Mouse (Mus musculus): ENCODE measurements at regions not wholly inside any gene's neighbourhood (a gene's known extent, or its start where the extent isn't known, plus 50 kb on each side); places are given as distances from the start of the nearest gene placed in this dataset.
"Not testable (repeated sequence)": the region's sequence is repeated elsewhere in the genome, so short reads cannot be mapped to it uniquely, and the experiment has no call there.

GRCm38 (mm10) chr9:72166084-72166483, 54.4 kb upstream of the Tcf12 start:
- intact Hi-C loops (cut with DNase I), result no loop called here
- DNase-seq (ENCODE audit: low spot score in 2 of 2), result no peak

- intact Hi-C loops (cut with DNase I), result no loop called here
Measured at GRCm38 (mm10) chr9:72166611-72167010, 54.9 kb upstream of the Tcf12 start.

GRCm38 (mm10) chr9:72169231-72169630, 57.6 kb upstream of the Tcf12 start:
- intact Hi-C loops (cut with DNase I), result no loop called here
- DNase-seq (ENCODE audit: low spot score in 2 of 2), result no peak

More at GRCm38 (mm10) chr9:72166611-72167010, 54.9 kb upstream of the Tcf12 start:
- DNase-seq (ENCODE audit: low spot score in 2 of 2), result no peak

GRCm38 (mm10) chr9:72169728-72170188, 58.1 kb upstream of the Tcf12 start:
- intact Hi-C loops (cut with DNase I), result no loop called here
- DNase-seq (ENCODE audit: low spot score in 2 of 2), result no peak

- DNase-seq (ENCODE audit: low spot score in 2 of 2), result no peak
- intact Hi-C loops (cut with DNase I), result no loop called here
Measured at GRCm38 (mm10) chr9:72170235-72170634, 58.6 kb upstream of the Tcf12 start.

GRCm38 (mm10) chr9:72172331-72172730, 60.7 kb upstream of the Tcf12 start:
- intact Hi-C loops (cut with DNase I), result no loop called here
- DNase-seq (ENCODE audit: low spot score in 2 of 2), result no peak

- intact Hi-C loops (cut with DNase I), result no loop called here
- no peak for DNase-seq (ENCODE audit: low spot score in 2 of 2)
Measured at GRCm38 (mm10) chr9:72180972-72181371, 69.3 kb upstream of the Tcf12 start.

GRCm38 (mm10) chr9:72183336-72183735, 71.7 kb upstream of the Tcf12 start:
- intact Hi-C loops (cut with DNase I), result no loop called here
- no peak for DNase-seq (ENCODE audit: low spot score in 2 of 2)

GRCm38 (mm10) chr9:72183925-72184324, 72.3 kb upstream of the Tcf12 start:
- no peak for DNase-seq (ENCODE audit: low spot score in 2 of 2)
- intact Hi-C loops (cut with DNase I), result no loop called here

GRCm38 (mm10) chr9:72189867-72190266, 78.2 kb upstream of the Tcf12 start:
- DNase-seq (ENCODE audit: low spot score in 2 of 2), result no peak
- intact Hi-C loops (cut with DNase I), result loop anchor here (5.0 kb wide), 3 partner anchors 58 to 358 kb away; partner anchors contain the start of gene Tcf12

GRCm38 (mm10) chr9:72190631-72191030, 79.0 kb upstream of the Tcf12 start:
- intact Hi-C loops (cut with DNase I), result loop anchor here (5.0 kb wide), 2 partner anchors 78 to 358 kb away; partner anchors contain the start of gene Tcf12

GRCm38 (mm10) chr9:72191091-72191490, 79.4 kb upstream of the Tcf12 start:
- intact Hi-C loops (cut with DNase I), result loop anchor here (5.0 kb wide), 2 partner anchors 79 to 359 kb away; partner anchors contain the start of gene Tcf12
- DNase-seq (ENCODE audit: low spot score in 2 of 2), result no peak

More at GRCm38 (mm10) chr9:72190631-72191030, 79.0 kb upstream of the Tcf12 start:
- no peak for DNase-seq (ENCODE audit: low spot score in 2 of 2)

- intact Hi-C loops (cut with DNase I), result loop anchor here (5.0 kb wide), 2 partner anchors 80 to 360 kb away; partner anchors contain the start of gene Tcf12
- DNase-seq (ENCODE audit: low spot score in 2 of 2), result peak; percentile 43 to 49
Measured at GRCm38 (mm10) chr9:72192051-72192952, 80.6 kb upstream of the Tcf12 start.

GRCm38 (mm10) chr9:72192953-72193337, 81.3 kb upstream of the Tcf12 start:
- not testable (repeated sequence) for DNase-seq (ENCODE audit: low spot score in 2 of 2)
- intact Hi-C loops (cut with DNase I), result loop anchor here (5.0 kb wide), 2 partner anchors 81 to 361 kb away; partner anchors contain the start of gene Tcf12

GRCm38 (mm10) chr9:72195348-72195747, 79.3 kb upstream of the Zfp280d start:
- intact Hi-C loops (cut with DNase I), result loop anchor here (5.0 kb wide), 1 partner anchor 77 kb away; the partner anchor contains the start of gene Zfp280d
- DNase-seq (ENCODE audit: low spot score in 2 of 2), result no peak

- DNase-seq (ENCODE audit: low spot score in 2 of 2), result peak; percentile 39 to 47
- intact Hi-C loops (cut with DNase I), result loop anchor here (5.0 kb wide), 1 partner anchor 76 kb away; the partner anchor contains the start of gene Zfp280d
Measured at GRCm38 (mm10) chr9:72196626-72197330, 77.9 kb upstream of the Zfp280d start.

- peak; percentile 42 to 48 for DNase-seq (ENCODE audit: low spot score in 2 of 2)
- intact Hi-C loops (cut with DNase I), result loop anchor here (5.0 kb wide), 1 partner anchor 75 kb away; the partner anchor contains the start of gene Zfp280d
Measured at GRCm38 (mm10) chr9:72197331-72197732, 77.3 kb upstream of the Zfp280d start.

GRCm38 (mm10) chr9:72198976-72199375, 75.7 kb upstream of the Zfp280d start:
- intact Hi-C loops (cut with DNase I), result loop anchor here (5.0 kb wide), 1 partner anchor 73 kb away; the partner anchor contains the start of gene Zfp280d

GRCm38 (mm10) chr9:72204357-72204905, 70.2 kb upstream of the Zfp280d start:
- DNase-seq (ENCODE audit: low spot score in 2 of 2), result no peak
- intact Hi-C loops (cut with DNase I), result no loop called here

More at GRCm38 (mm10) chr9:72198976-72199375, 75.7 kb upstream of the Zfp280d start:
- no peak for DNase-seq (ENCODE audit: low spot score in 2 of 2)

Measured in left cerebral cortex, postnatal 36 days (tissue).